Mouse (Mus musculus) stomach, embryonic 14.5 days (tissue): ENCODE data around the gene Mustn1. TPM values are rescaled to one million over a fixed set of nuclear protein-coding genes. Genes with fewer than 3 reads are reported as not detected.
A peak's percentile ranks its signal among the peaks of the same experiment; 100 is the strongest.

Source experiments
- ATAC-seq: fragments of 200-750 bp; cut with Nextera tagmentation; 2 replicates; pipeline ENCODE4 v1.8.0; 2017; ENCODE audit warnings: low read depth, moderate TSS enrichment; ENCODE audit not compliant: insufficient number of reproducible peaks, insufficient read depth, low FRiP score
- H3K27ac ChIP-seq: fragments of 300-500 bp; sonication (generic); 2 replicates; pipeline ENCODE4 v1.5.1; 2014; ENCODE audit warnings: mild to moderate bottlenecking, low read length, moderate library complexity, mixed read lengths
- H3K27me3 ChIP-seq: fragments of 300-500 bp; sonication (generic); 2 replicates; pipeline ENCODE4 v1.6.1; 2014; ENCODE audit warnings: low read length, control low read depth, mixed read lengths; ENCODE audit not compliant: control insufficient read depth, insufficient read depth
- H3K36me3 ChIP-seq: fragments of 300-500 bp; sonication (generic); 2 replicates; pipeline ENCODE4 v1.6.1; 2014; ENCODE audit warnings: mild to moderate bottlenecking, control low read depth, low read length, moderate library complexity, mixed read lengths; ENCODE audit not compliant: control insufficient read depth, insufficient read depth
- H3K4me1 ChIP-seq: fragments of 300-500 bp; sonication (generic); 2 replicates; pipeline ENCODE4 v1.6.1; 2014; ENCODE audit warnings: low read length, control low read depth, mixed read lengths; ENCODE audit not compliant: control insufficient read depth, insufficient read depth
- H3K4me2 ChIP-seq: fragments of 300-500 bp; sonication (generic); replicated peaks from 2 replicates; pipeline ENCODE4 v1.6.1; 2014; ENCODE audit warnings: low read depth, low read length, control low read depth
- H3K4me3 ChIP-seq: fragments of 300-500 bp; sonication (generic); 2 replicates; pipeline ENCODE4 v1.5.1; 2014; ENCODE audit warnings: low read depth, low read length, control low read depth
- H3K9ac ChIP-seq: fragments of 300-500 bp; sonication (generic); replicated peaks from 2 replicates; pipeline ENCODE4 v1.6.1; 2014; ENCODE audit warnings: low read depth, mild to moderate bottlenecking, control low read depth, low read length, moderate library complexity, mixed read lengths
- H3K9me3 ChIP-seq: fragments of 300-500 bp; sonication (generic); 2 replicates; pipeline ENCODE4 v1.6.1; 2016; ENCODE audit warnings: low read depth, low read length, control low read depth; ENCODE audit not compliant: control insufficient read depth
- WGBS: fragments of 180-500 bp; shearing (Covaris S2); extraction: QIAGEN DNeasy Blood & Tissue Kit; methylation state at CpG from one replicate; pipeline ENCODE4 v1.1.7; 2014; 5-methylcytosine and 5-hydroxymethylcytosine counted together
- polyA plus RNA-seq: library from polyadenylated mRNA; unstranded; fragments of >200 nt; fragmentation: Nextera tagmentation; extraction: Ambion mirVana; gene quantifications from 2 replicates; pipeline ENCODE4 v1.2.1, GENCODE M21; 2014

Mustn1 gene
- polyA plus RNA-seq, 1 experiment from 2014 or later = 3.7 TPM

- WGBS = 78% methylated on average over 18 of the region's 18 CpGs
- Histone ChIP-seq H3K4me2 (no peak overlapping the region), H3K9me3 (no peaks in the 10 kb centered on the region), H3K9ac (no peak overlapping the region), H3K36me3 (peaks cover 12% of the 10 kb centered on the region; the same call in 1 of the 2 replicates), H3K4me1 (peaks cover 10% of the 10 kb centered on the region; the same call in 1 of the 2 replicates), H3K27me3 (no peaks in the 10 kb centered on the region), H3K4me3 (no peak overlapping the region), H3K27ac (no peak overlapping the region)
- no peak for ATAC-seq
These were observed 4.8 kb upstream of the Mustn1 start for GRCm38 (mm10) chr14:30874095-30874700.

- H3K9me3 ChIP-seq = no peaks in the 10 kb centered on the region
- peaks cover 12% of the 10 kb centered on the region; the same call in 1 of the 2 replicates for H3K36me3 ChIP-seq
- no peak overlapping the region for H3K4me2 ChIP-seq
- ATAC-seq = no peak
- peaks cover 16% of the 10 kb centered on the region for H3K4me1 ChIP-seq
- no peaks in the 10 kb centered on the region for H3K27me3 ChIP-seq
- no peak overlapping the region for H3K4me3 ChIP-seq
- 79% methylated on average over 12 of the region's 12 CpGs for WGBS
- H3K9ac ChIP-seq = no peak overlapping the region
- no peak overlapping the region for H3K27ac ChIP-seq
These were observed 3.7 kb upstream of the Mustn1 start for GRCm38 (mm10) chr14:30875130-30875865.

DNA sequence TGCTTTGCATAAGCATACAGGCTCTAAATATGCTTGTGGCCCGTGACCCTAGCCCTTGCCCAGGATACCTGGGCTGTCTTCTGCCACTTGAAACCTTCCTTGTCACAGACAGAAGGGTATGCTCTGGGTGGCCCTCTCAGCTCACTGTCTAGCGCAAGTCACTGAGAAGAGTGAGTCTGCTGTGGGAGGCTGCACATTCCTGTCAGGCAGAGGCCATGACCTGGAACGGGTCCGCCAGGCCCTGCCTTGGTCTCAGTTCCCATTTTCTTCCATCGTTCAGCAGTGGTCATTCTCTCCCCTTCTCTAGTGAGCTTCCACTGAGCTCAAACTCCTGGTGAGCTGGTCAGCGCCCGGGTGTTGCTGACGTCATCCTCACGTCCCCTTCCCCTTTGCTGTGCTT lies 3.0 kb upstream of the Mustn1 start:
- Histone ChIP-seq H3K4me2 (no peak overlapping the region), H3K4me3 (no peak overlapping the region), H3K27ac (no peak overlapping the region), H3K4me1 (peaks cover 12% of the 10 kb centered on the region), H3K36me3 (peaks cover 12% of the 10 kb centered on the region; the same call in 1 of the 2 replicates), H3K27me3 (no peaks in the 10 kb centered on the region), H3K9ac (no peak overlapping the region), H3K9me3 (no peaks in the 10 kb centered on the region)
- 84% methylated on average over 9 of the region's 9 CpGs for WGBS
- no peak for ATAC-seq

GRCm38 (mm10) chr14:30876451-30876850 lies 2.5 kb upstream of the Mustn1 start:
- Histone ChIP-seq H3K4me1 (peaks cover 12% of the 10 kb centered on the region), H3K9ac (no peak overlapping the region), H3K9me3 (no peaks in the 10 kb centered on the region), H3K36me3 (peaks cover 12% of the 10 kb centered on the region; the same call in 1 of the 2 replicates), H3K27me3 (no peaks in the 10 kb centered on the region), H3K4me3 (no peak overlapping the region), H3K4me2 (no peak overlapping the region), H3K27ac (no peak overlapping the region)
- ATAC-seq = no peak
- 90% methylated on average over 10 of the region's 10 CpGs for WGBS

DNA sequence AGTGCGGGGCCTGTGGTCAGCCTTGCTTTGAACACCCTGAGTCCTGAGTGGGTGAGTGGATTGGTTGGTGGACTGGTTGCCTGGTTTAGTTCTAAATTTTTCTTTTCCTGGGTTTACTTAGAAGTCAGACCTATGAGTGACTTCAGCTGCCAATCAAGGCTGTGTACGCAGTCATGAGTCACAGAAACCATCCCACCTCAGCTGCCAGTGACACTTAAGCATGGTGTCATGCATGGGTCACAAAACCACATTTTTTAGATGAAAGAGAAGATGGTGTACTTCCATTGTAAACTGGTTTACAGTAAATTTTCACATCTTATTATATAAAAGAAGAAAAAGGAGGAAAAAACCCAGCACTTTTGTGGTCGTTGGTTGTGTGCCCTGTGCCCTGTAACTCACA lies 1.2 kb upstream of the Mustn1 start:
- WGBS = 94% methylated on average over 3 of the region's 3 CpGs
- H3K27me3 ChIP-seq = no peaks in the 10 kb centered on the region
- ATAC-seq = no peak
- no peak overlapping the region for H3K9ac ChIP-seq
- peaks cover 9% of the 10 kb centered on the region; the same call in 1 of the 2 replicates for H3K36me3 ChIP-seq
- H3K4me1 ChIP-seq = peaks cover 12% of the 10 kb centered on the region
- H3K4me2 ChIP-seq = no peak overlapping the region
- no peaks in the 10 kb centered on the region for H3K9me3 ChIP-seq
- no peak overlapping the region for H3K4me3 ChIP-seq
- no peak overlapping the region for H3K27ac ChIP-seq

- H3K27ac ChIP-seq = peak overlapping the region; percentile 52; the same call in 1 of the 2 replicates
- ATAC-seq = peak; percentile 60
- H3K27me3 ChIP-seq = no peaks in the 10 kb centered on the region
- 41% methylated on average over 9 of the region's 9 CpGs for WGBS
- no peak overlapping the region for H3K9ac ChIP-seq
- H3K9me3 ChIP-seq = no peaks in the 10 kb centered on the region
- no peak overlapping the region for H3K4me2 ChIP-seq
- no peak overlapping the region for H3K4me3 ChIP-seq
- H3K4me1 ChIP-seq = peaks cover 12% of the 10 kb centered on the region
- peaks cover 5% of the 10 kb centered on the region; the same call in 1 of the 2 replicates for H3K36me3 ChIP-seq
These were observed 794 bp downstream of the Mustn1 start for GRCm38 (mm10) chr14:30879794-30880193.

GRCm38 (mm10) chr14:30880251-30880650 lies 1.3 kb downstream of the Mustn1 start:
- H3K4me2 ChIP-seq = no peak overlapping the region
- no peaks in the 10 kb centered on the region for H3K9me3 ChIP-seq
- 68% methylated on average over 8 of the region's 8 CpGs for WGBS

GRCm38 (mm10) chr14:30880811-30881717 lies 2.1 kb downstream of the Mustn1 start:
- Histone ChIP-seq H3K9me3 (no peaks in the 10 kb centered on the region), H3K27ac (no peak overlapping the region), H3K27me3 (no peaks in the 10 kb centered on the region), H3K36me3 (peaks cover 3% of the 10 kb centered on the region; the same call in 1 of the 2 replicates), H3K4me3 (no peak overlapping the region), H3K9ac (no peak overlapping the region), H3K4me2 (no peak overlapping the region), H3K4me1 (peaks cover 12% of the 10 kb centered on the region)
- no peak for ATAC-seq
- 83% methylated on average over 17 of the region's 17 CpGs for WGBS

More at GRCm38 (mm10) chr14:30880251-30880650, 1.3 kb downstream of the Mustn1 start:
- ATAC-seq = no peak
- no peaks in the 10 kb centered on the region for H3K27me3 ChIP-seq
- H3K4me3 ChIP-seq = no peak overlapping the region
- peaks cover 12% of the 10 kb centered on the region for H3K4me1 ChIP-seq
- peaks cover 3% of the 10 kb centered on the region; the same call in 1 of the 2 replicates for H3K36me3 ChIP-seq
- H3K27ac ChIP-seq = no peak overlapping the region
- no peak overlapping the region for H3K9ac ChIP-seq
